ENCODE assay signal across 26 mouse cellular contexts in the genomic region with DNA sequence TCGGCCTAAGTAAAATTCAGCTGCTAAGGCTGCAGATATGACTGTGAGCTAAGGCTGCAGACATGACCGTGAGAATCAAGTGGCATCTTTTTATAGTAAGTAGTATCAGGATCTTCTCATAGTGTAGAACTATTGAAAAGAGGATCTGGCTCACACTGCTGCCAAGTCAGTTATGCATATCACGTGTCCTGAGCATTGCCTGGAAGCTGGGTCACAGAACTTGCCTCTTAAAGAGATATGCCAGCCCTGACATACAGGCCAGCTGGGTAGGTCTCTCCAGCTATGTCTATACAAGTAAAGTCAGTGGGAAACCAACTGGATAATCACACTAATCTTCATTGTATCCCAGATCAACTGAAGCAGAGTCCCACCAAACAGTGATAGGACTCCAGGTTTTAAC.
DNase-seq lines count a peak whose midpoint lies in the region; ATAC-seq lines count a peak whose summit lies in the region.
"Had no signal": no experiment of that assay in that cellular context is flagged by ENCODE, and none has a peak within 500 bp of the region (broad histone marks: within the 10 kb centered on the region; RNA-seq: fewer than 3 reads in every experiment).

No protein-coding gene starts in this region.

- no peaks in the 10 kb centered on the region for H3K4me1 ChIP-seq in embryonic facial prominence, embryonic 14.5 days (ENCODE audit: control insufficient read depth, insufficient read depth, low read length)
- H3K4me1 ChIP-seq in embryonic facial prominence, embryonic 10.5 days = no peaks in the 10 kb centered on the region
- H3K4me1 ChIP-seq in heart, embryonic 15.5 days (replicated peaks) = no peaks in the 10 kb centered on the region
- H3K4me1 ChIP-seq: embryonic facial prominence, embryonic 12.5 days; forebrain, embryonic 12.5 days; hindbrain, embryonic 12.5 days; limb, embryonic 13.5 days; liver, embryonic 15.5 days; midbrain, embryonic 15.5 days; neural tube, embryonic 13.5 days had no signal

- intact Hi-C loops in heart, postnatal 25 days (cut with DNase I) = loop anchor here (5.0 kb wide), 1 partner anchor 47 kb away; no protein-coding TSS in a partner anchor

- no peaks in the 10 kb centered on the region for H3K9me3 ChIP-seq in embryonic facial prominence, embryonic 14.5 days (ENCODE audit: control insufficient read depth, low read length)
- no peaks in the 10 kb centered on the region for H3K9me3 ChIP-seq in embryonic facial prominence, embryonic 10.5 days
- H3K9me3 ChIP-seq in heart, embryonic 15.5 days (replicated peaks) = no peaks in the 10 kb centered on the region
- H3K9me3 ChIP-seq: embryonic facial prominence, embryonic 12.5 days; forebrain, embryonic 12.5 days; hindbrain, embryonic 12.5 days; limb, embryonic 13.5 days; liver, embryonic 15.5 days; midbrain, embryonic 15.5 days; neural tube, embryonic 13.5 days had no signal

- no peaks in the 10 kb centered on the region for H3K27me3 ChIP-seq in embryonic facial prominence, embryonic 14.5 days (replicated peaks; ENCODE audit: control insufficient read depth, insufficient read depth, low read length)
- no peaks in the 10 kb centered on the region for H3K27me3 ChIP-seq in embryonic facial prominence, embryonic 10.5 days (replicated peaks; ENCODE audit: low read depth, poor library complexity, severe bottlenecking)
- no peaks in the 10 kb centered on the region for H3K27me3 ChIP-seq in heart, embryonic 15.5 days
- H3K27me3 ChIP-seq: embryonic facial prominence, embryonic 12.5 days; forebrain, embryonic 12.5 days; hindbrain, embryonic 12.5 days; limb, embryonic 13.5 days; liver, embryonic 15.5 days; midbrain, embryonic 15.5 days; neural tube, embryonic 13.5 days had no signal

- no peak overlapping the region for H3K9ac ChIP-seq in embryonic facial prominence, embryonic 14.5 days (ENCODE audit: low read depth, low read length)
- H3K9ac ChIP-seq in heart, embryonic 15.5 days = no peak overlapping the region
- H3K9ac ChIP-seq: embryonic facial prominence, embryonic 12.5 days; forebrain, embryonic 12.5 days; hindbrain, embryonic 12.5 days; limb, embryonic 13.5 days; liver, embryonic 15.5 days; midbrain, embryonic 15.5 days; neural tube, embryonic 13.5 days had no signal

- H3K4me2 ChIP-seq in embryonic facial prominence, embryonic 14.5 days (ENCODE audit: low read depth, low read length) = no peak overlapping the region
- H3K4me2 ChIP-seq in heart, embryonic 15.5 days = no peak overlapping the region
- H3K4me2 ChIP-seq: embryonic facial prominence, embryonic 12.5 days; forebrain, embryonic 12.5 days; hindbrain, embryonic 12.5 days; limb, embryonic 13.5 days; liver, embryonic 15.5 days; midbrain, embryonic 15.5 days; neural tube, embryonic 13.5 days had no signal

- H3K36me3 ChIP-seq in embryonic facial prominence, embryonic 14.5 days (ENCODE audit: control insufficient read depth, insufficient read depth, low read length) = no peaks in the 10 kb centered on the region
- no peaks in the 10 kb centered on the region for H3K36me3 ChIP-seq in embryonic facial prominence, embryonic 10.5 days (replicated peaks)
- H3K36me3 ChIP-seq in heart, embryonic 15.5 days = no peaks in the 10 kb centered on the region
- H3K36me3 ChIP-seq: embryonic facial prominence, embryonic 12.5 days; forebrain, embryonic 12.5 days; hindbrain, embryonic 12.5 days; limb, embryonic 13.5 days; liver, embryonic 15.5 days; midbrain, embryonic 15.5 days; neural tube, embryonic 13.5 days had no signal

- ATAC-seq in embryonic facial prominence, embryonic 14.5 days (ENCODE audit: low read depth) = no peak
- peak; percentile 70 for ATAC-seq in heart, embryonic 15.5 days (replicated peaks; ENCODE audit: insufficient number of reproducible peaks, insufficient read depth, low FRiP score, low read depth)
- ATAC-seq: midbrain, embryonic 15.5 days had no signal

- H3K27ac ChIP-seq in embryonic facial prominence, embryonic 14.5 days (replicated peaks; ENCODE audit: low read depth, low read length) = no peak overlapping the region
- no peak overlapping the region for H3K27ac ChIP-seq in embryonic facial prominence, embryonic 10.5 days (replicated peaks)
- no peak overlapping the region for H3K27ac ChIP-seq in heart, embryonic 15.5 days
- H3K27ac ChIP-seq: embryonic facial prominence, embryonic 12.5 days; forebrain, embryonic 12.5 days; hindbrain, embryonic 12.5 days; limb, embryonic 13.5 days; liver, embryonic 15.5 days; macrophage; midbrain, embryonic 15.5 days; neural tube, embryonic 13.5 days had no signal

- H3K4me3 ChIP-seq in embryonic facial prominence, embryonic 14.5 days (ENCODE audit: low read depth, low read length) = no peak overlapping the region
- H3K4me3 ChIP-seq in embryonic facial prominence, embryonic 10.5 days = no peak overlapping the region
- no peak overlapping the region for H3K4me3 ChIP-seq in heart, embryonic 15.5 days
- H3K4me3 ChIP-seq: embryonic facial prominence, embryonic 12.5 days; erythroblast, embryonic 14.5 days; forebrain, embryonic 12.5 days; hindbrain, embryonic 12.5 days; limb, embryonic 13.5 days; liver, embryonic 15.5 days; midbrain, embryonic 15.5 days; myocyte; neural tube, embryonic 13.5 days had no signal

- peak; percentile 10 for DNase-seq in embryonic facial prominence, embryonic 14.5 days (ENCODE audit: low spot score)
- no peak for DNase-seq in embryonic facial prominence, embryonic 10.5 days (ENCODE audit: low spot score)
- peak; percentile 21 to 51 for DNase-seq in heart, adult 9 months (ENCODE audit: low spot score in 2 of 2)
- DNase-seq in heart, postnatal 25 days (ENCODE audit: low spot score) = no peak
- DNase-seq in heart, postnatal 4 days = peak; percentile 35
- DNase-seq in urinary bladder, adult 18-20 months (ENCODE audit: low spot score in 2 of 2) = no peak
- DNase-seq in cerebellum, adult 18-20 months = no peak
- DNase-seq: adrenal gland, postnatal 25 days; cerebellum, adult 9-11 months; kidney, adult 11 months; kidney, postnatal 4 days; layer of hippocampus, adult 9-11 months; right cerebral cortex, adult 18-20 months; thymus, adult 18-20 months; thymus, postnatal 36 days had no signal

- WGBS in embryonic facial prominence, embryonic 14.5 days = 66% methylated on average over 3 of the region's 3 CpGs
- WGBS in embryonic facial prominence, embryonic 10.5 days = 81% methylated on average over 3 of the region's 3 CpGs
- WGBS in heart, embryonic 15.5 days = 32% methylated on average over 3 of the region's 3 CpGs

Comparison
In these comparisons a context has a peak if more than half of its experiments do, and no peak if none do; other contexts are left out.
1. DNase-seq: peak in embryonic facial prominence, embryonic 14.5 days (single experiment), heart, adult 9 months (2 of 2) and heart, postnatal 4 days (single experiment); none in embryonic facial prominence, embryonic 10.5 days (single experiment), heart, postnatal 25 days (single experiment), urinary bladder, adult 18-20 months (0 of 2) and cerebellum, adult 18-20 months (0 of 2).